Mouse (Mus musculus) embryonic fibroblast, embryonic 13.5 days (primary cell): Measurements from ENCODE around the gene Polr3h.
A peak's percentile ranks its signal among the peaks of the same experiment; 100 is the strongest.

Source experiments
- CTCF ChIP-seq: IDR thresholded peaks from 2 replicates; pipeline ENCODE4 v1.5.1; 2011; ENCODE audit warnings: mild to moderate bottlenecking, control low read depth, low read length, moderate library complexity, borderline replicate concordance; ENCODE audit not compliant: insufficient read depth
- POLR2A ChIP-seq: IDR thresholded peaks from 2 replicates; pipeline ENCODE4 v1.6.1; 2011; ENCODE audit warnings: low read depth, mild to moderate bottlenecking, control low read depth, low read length, moderate library complexity

- TF ChIP-seq CTCF = peak; percentile 81; the same call in 1 of the 2 replicates
- TF ChIP-seq POLR2A = peak; percentile 89
Measured at GRCm38 (mm10) chr15:81960171-81961077, 34.4 kb upstream of the Polr3h start, which contains the start of gene Pmm1.
